Mouse (Mus musculus) E14TG2a.4 (cell line): ENCODE data around the gene Zfp146.
A peak's percentile ranks its signal among the peaks of the same experiment; 100 is the strongest.
"Not testable (repeated sequence)": the region's sequence is repeated elsewhere in the genome, so short reads cannot be mapped to it uniquely, and the experiment has no call there.

Experiments used
- H3K27me3 ChIP-seq: 2 replicates; pipeline ENCODE4 v1.6.1; 2014; ENCODE audit warnings: low read length, control low read depth; ENCODE audit not compliant: insufficient read depth
- H3K36me3 ChIP-seq: 2 replicates; pipeline ENCODE4 v1.6.1; 2014; ENCODE audit warnings: low read length, control low read depth; ENCODE audit not compliant: insufficient read depth
- H3K4me1 ChIP-seq: replicated peaks from 2 replicates; pipeline ENCODE4 v1.6.1; 2014; ENCODE audit warnings: low read depth, low read length, control low read depth
- H3K4me3 ChIP-seq: replicated peaks from 2 replicates; pipeline ENCODE4 v1.5.1; 2014; ENCODE audit warnings: mild to moderate bottlenecking, low read length
- H3K9me3 ChIP-seq: 2 replicates; pipeline ENCODE4 v1.6.1; 2014; ENCODE audit warnings: low read length, control low read depth
- CTCF ChIP-seq: conservative IDR thresholded peaks from 2 replicates; pipeline ENCODE4 v1.5.1; 2014; ENCODE audit warnings: low read length
- NANOG ChIP-seq: IDR thresholded peaks from 2 replicates; pipeline ENCODE4 v1.6.1; 2014; ENCODE audit warnings: borderline replicate concordance, low read length, mixed read lengths
- POU5F1 ChIP-seq: IDR thresholded peaks from 2 replicates; pipeline ENCODE4 v1.6.1; 2014; ENCODE audit warnings: low read length, borderline replicate concordance

Zfp146 gene

DNA sequence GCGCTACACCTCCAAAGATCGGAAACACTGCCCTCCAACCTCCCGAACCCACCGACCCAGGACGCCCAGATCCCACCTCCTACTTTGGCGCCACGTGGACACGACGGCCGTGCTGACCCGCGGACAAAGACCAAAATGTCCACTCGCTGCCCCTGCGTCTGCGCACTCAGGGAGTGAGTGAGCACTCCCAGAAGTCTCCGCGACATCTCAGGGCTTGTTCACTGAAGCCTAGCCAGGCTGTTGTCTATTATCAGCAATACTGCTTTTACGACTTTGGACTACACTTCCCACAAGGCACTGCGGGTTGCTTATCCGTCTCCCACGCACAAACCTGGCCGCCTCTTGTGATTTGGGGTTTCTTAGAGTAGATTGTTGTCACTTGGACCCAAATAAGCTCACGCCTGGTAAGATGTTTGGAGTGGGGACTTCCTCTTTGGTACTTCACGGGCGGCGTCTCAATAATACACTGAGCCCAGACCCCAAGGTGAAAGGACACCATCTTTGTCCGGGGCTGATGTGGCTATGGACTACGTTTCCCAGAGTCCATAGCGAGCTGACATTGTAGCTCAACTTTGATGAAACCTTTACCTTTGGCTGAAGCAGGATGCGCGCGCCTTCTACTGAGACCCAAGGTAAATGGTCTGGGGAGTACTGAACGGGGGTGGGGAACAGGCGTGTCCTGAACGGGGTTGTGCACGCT, at the start of gene Zfp146:
TSS of gene Zfp146 (minus strand) at position 168 of the 700 bp plus-strand sequence.
- H3K4me1 ChIP-seq: peaks cover 45% of the 10 kb centered on the region
- H3K9me3 ChIP-seq: no peaks in the 10 kb centered on the region
- no peak for TF ChIP-seq NANOG
- no peak for TF ChIP-seq CTCF
- TF ChIP-seq POU5F1: no peak
- no peaks in the 10 kb centered on the region for H3K27me3 ChIP-seq
- H3K36me3 ChIP-seq: peaks cover 13% of the 10 kb centered on the region
- H3K4me3 ChIP-seq: peak within 1 kb of the TSS; percentile 91

GRCm38 (mm10) chr7:30217277-30217676, 47.7 kb upstream of the Zfp146 start:
- peaks cover 5% of the 10 kb centered on the region; the same call in 1 of the 2 replicates for H3K36me3 ChIP-seq
- peaks cover 28% of the 10 kb centered on the region for H3K4me1 ChIP-seq
- no peak overlapping the region for H3K4me3 ChIP-seq
- TF ChIP-seq POU5F1: no peak
- TF ChIP-seq CTCF: no peak
- TF ChIP-seq NANOG: no peak
- no peaks in the 10 kb centered on the region for H3K27me3 ChIP-seq
- H3K9me3 ChIP-seq: peaks cover 25% of the 10 kb centered on the region

DNA sequence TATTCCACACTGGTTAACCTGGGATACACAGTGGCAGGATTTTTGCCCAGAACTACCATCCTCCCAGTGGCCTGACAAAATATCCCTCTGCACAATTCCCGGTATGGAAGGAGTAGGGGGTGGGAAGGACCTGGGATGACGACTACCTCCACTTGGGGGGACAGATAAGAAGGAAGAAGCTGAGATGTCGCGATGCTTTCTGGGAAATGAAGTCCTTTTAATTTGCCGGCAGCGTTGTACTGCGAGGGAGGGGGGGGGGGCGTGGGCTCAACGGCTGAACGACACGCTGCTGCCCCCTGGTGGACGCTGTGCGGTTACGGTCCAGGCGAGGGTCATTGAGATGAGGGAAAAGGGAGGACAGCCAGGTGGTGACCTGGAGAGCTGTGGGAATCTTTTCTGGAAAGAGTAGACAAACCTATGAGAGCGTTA, 47.2 kb upstream of the Zfp146 start:
- TF ChIP-seq CTCF (peak; percentile 54), POU5F1 (no peak)

DNA sequence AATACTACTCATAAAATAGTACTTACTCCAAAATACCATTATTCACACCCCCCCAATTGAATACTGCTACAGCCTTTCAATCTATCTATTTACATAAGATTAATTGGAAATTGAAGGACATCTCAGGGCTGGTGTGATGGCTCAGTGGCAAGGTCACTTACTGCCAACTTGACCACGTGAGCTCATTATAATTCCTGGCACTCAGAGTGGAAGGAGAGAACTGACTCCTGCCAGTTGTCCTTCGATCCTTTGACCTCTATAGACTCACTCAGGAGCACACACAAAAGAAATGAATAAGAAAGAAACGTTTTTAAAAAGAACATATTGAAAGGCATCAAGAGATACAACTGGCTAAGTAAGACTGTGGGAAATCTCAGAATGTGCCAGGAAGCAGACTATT, 46.3 kb upstream of the Zfp146 start:
- peaks cover 39% of the 10 kb centered on the region for H3K9me3 ChIP-seq
- TF ChIP-seq POU5F1 (no peak), CTCF (no peak), NANOG (no peak; the same call in 1 of the 2 replicates)
- H3K27me3 ChIP-seq: no peaks in the 10 kb centered on the region
- H3K4me1 ChIP-seq: peaks cover 28% of the 10 kb centered on the region
- no peak overlapping the region for H3K4me3 ChIP-seq
- H3K36me3 ChIP-seq: peaks cover 5% of the 10 kb centered on the region; the same call in 1 of the 2 replicates

More for the DNA sequence above, 47.2 kb upstream of the Zfp146 start:
- no peak overlapping the region for H3K4me3 ChIP-seq
- H3K4me1 ChIP-seq: peaks cover 28% of the 10 kb centered on the region
- peaks cover 30% of the 10 kb centered on the region for H3K9me3 ChIP-seq
- no peaks in the 10 kb centered on the region for H3K27me3 ChIP-seq
- peaks cover 5% of the 10 kb centered on the region; the same call in 1 of the 2 replicates for H3K36me3 ChIP-seq

DNA sequence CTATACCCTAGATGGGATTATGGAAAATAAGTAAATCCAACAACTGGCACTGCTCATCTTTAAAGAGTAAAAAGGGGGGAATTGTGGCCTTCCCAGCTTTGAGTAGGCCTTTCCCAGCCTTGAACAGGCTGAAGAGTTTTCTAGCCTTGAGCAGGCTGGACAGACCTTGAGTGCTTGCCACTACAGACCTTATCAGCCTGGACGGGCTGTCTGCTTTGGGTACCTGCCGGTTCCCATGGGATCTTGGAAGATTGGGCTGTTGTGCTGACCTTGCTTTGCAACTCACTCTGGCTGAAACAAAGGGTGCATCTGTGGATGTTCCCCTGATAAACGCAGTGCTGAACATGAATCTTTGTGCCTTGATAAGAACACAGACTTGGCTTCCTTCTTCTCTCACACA, 44.3 kb upstream of the Zfp146 start:
- TF ChIP-seq POU5F1 (no peak), NANOG (no peak), CTCF (no peak)
- Histone ChIP-seq H3K27me3 (no peaks in the 10 kb centered on the region), H3K9me3 (peaks cover 40% of the 10 kb centered on the region), H3K4me3 (no peak overlapping the region), H3K4me1 (peaks cover 22% of the 10 kb centered on the region), H3K36me3 (peaks cover 5% of the 10 kb centered on the region; the same call in 1 of the 2 replicates)

GRCm38 (mm10) chr7:30211025-30211424, 41.5 kb upstream of the Zfp146 start:
- TF ChIP-seq CTCF (no peak), NANOG (no peak), POU5F1 (no peak)
- peaks cover 5% of the 10 kb centered on the region; the same call in 1 of the 2 replicates for H3K36me3 ChIP-seq
- H3K4me3 ChIP-seq: no peak overlapping the region
- peaks cover 12% of the 10 kb centered on the region for H3K4me1 ChIP-seq
- peaks cover 40% of the 10 kb centered on the region for H3K9me3 ChIP-seq
- H3K27me3 ChIP-seq: no peaks in the 10 kb centered on the region

DNA sequence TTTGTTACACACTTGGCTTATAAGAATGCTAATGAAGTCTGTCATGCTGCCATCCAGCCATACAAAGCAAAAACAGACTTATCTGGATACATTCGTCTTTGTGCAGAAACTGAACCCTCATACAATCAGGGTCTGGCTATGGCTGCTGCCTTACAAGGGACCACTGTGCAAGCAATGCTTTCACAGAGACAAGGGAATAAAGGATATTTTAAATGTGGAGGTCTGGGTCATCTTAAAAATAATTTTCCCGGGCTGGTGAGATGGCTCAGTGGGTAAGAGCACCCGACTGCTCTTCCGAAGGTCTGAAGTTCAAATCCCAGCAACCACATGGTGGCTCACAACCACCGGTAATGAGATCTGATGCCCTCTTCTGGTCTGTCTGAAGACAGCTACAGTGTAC, 36.8 kb upstream of the Zfp146 start:
- H3K4me3 ChIP-seq, H3K36me3 ChIP-seq, H3K27me3 ChIP-seq, H3K9me3 ChIP-seq: not testable (repeated sequence)
- H3K4me1 ChIP-seq: peaks cover 43% of the 10 kb centered on the region

DNA sequence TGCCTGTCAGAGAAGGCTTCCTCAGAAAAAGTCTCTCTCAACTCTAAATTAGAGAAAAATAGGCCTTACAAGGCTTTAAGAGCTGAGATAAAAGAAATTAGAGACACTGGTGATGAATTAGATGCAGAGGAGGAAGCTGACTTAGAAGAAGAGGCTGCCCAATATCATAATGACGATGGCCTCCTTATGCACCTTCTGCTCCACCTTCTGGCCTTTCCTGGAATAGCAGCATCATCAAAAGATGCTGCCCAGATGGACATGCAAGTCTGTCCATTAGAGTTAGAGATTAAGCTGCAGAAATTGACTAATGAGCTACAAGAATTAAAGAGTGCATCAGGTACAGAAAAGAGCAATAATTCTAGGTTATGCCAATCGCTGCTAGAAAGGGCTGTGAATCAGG, 35.8 kb upstream of the Zfp146 start:
- Histone ChIP-seq H3K27me3 (no peaks in the 10 kb centered on the region), H3K9me3 (no peaks in the 10 kb centered on the region), H3K36me3 (no peaks in the 10 kb centered on the region), H3K4me3 (no peak overlapping the region), H3K4me1 (peaks cover 46% of the 10 kb centered on the region)
- TF ChIP-seq CTCF (peak; percentile 81), NANOG (no peak)

GRCm38 (mm10) chr7:30204380-30204779, 34.8 kb upstream of the Zfp146 start:
- H3K4me3 ChIP-seq: peak overlapping the region; percentile 0; the same call in 1 of the 2 replicates
- no peaks in the 10 kb centered on the region for H3K9me3 ChIP-seq
- H3K36me3 ChIP-seq: no peaks in the 10 kb centered on the region
- peaks cover 53% of the 10 kb centered on the region for H3K4me1 ChIP-seq
- TF ChIP-seq POU5F1: no peak
- TF ChIP-seq CTCF: 0 out of 2 replicates have a peak, but pooled peaks have one; percentile 4
- H3K27me3 ChIP-seq: no peaks in the 10 kb centered on the region
